Mouse (Mus musculus) lung, postnatal 0 days (tissue): ENCODE results near the gene Tmem164.

Experiments
- CTCF ChIP-seq: IDR thresholded peaks from 2 replicates; pipeline ENCODE4 v1.5.1; 2016; ENCODE audit warnings: antibody characterized with exemption, mild to moderate bottlenecking
- EP300 ChIP-seq: IDR thresholded peaks from 2 replicates; pipeline ENCODE4 v1.6.1; 2016; ENCODE audit warnings: antibody characterized with exemption, mild to moderate bottlenecking, control low read depth

GRCm38 (mm10) chrX:142737099-142737498, 55.9 kb downstream of the Tmem164 start:
- TF ChIP-seq CTCF (no peak), EP300 (no peak)
